Mouse (Mus musculus) G1E (cell line): ENCODE data around the gene Pde8b. TPM values are rescaled to one million over a fixed set of nuclear protein-coding genes. Genes with fewer than 3 reads are reported as not detected.

ENCODE experiments used
- ATAC-seq: 2 replicates; pipeline ENCODE4 v1.8.0; 2016; ENCODE audit warnings: mild to moderate bottlenecking; ENCODE audit not compliant: insufficient number of reproducible peaks, poor library complexity, low FRiP score, severe bottlenecking; ENCODE audit errors: extremely low read depth
- DNase-seq: peaks from one replicate; pipeline ENCODE4 v3.0.0; 2012; ENCODE audit warnings: low spot score
- H3K27me3 ChIP-seq: 2 replicates; pipeline ENCODE4 v1.6.1; 2012; ENCODE audit warnings: mild to moderate bottlenecking, low read length, inconsistent platforms; ENCODE audit not compliant: insufficient read depth
- H3K36me3 ChIP-seq: replicated peaks from 2 replicates; pipeline ENCODE3; 2012; ENCODE audit warnings: mild to moderate bottlenecking, inconsistent platforms
- H3K4me1 ChIP-seq: 2 replicates; pipeline ENCODE4 v1.6.1; 2012; ENCODE audit warnings: low read depth, low read length, inconsistent platforms, mixed read lengths; ENCODE audit not compliant: insufficient read depth
- H3K4me3 ChIP-seq: 2 replicates; pipeline ENCODE4 v1.5.1; 2012; ENCODE audit warnings: low read depth, mild to moderate bottlenecking, inconsistent platforms, low read length, moderate library complexity, mixed read lengths
- H3K9me3 ChIP-seq: replicated peaks from 2 replicates; pipeline ENCODE4 v1.6.1; 2012; ENCODE audit warnings: inconsistent platforms
- CTCF ChIP-seq: IDR thresholded peaks from 2 replicates; pipeline ENCODE4 v1.5.1; 2012; ENCODE audit warnings: low read depth, low read length, inconsistent platforms, mixed read lengths
- GATA1 ChIP-seq: IDR thresholded peaks from 2 replicates; pipeline ENCODE4 v1.6.1; 2012; ENCODE audit warnings: borderline replicate concordance, low read length, inconsistent platforms, mixed read lengths
- GATA2 ChIP-seq: IDR thresholded peaks from 2 replicates; pipeline ENCODE4 v1.6.1; 2012; ENCODE audit warnings: low read depth, low read length, inconsistent platforms, borderline replicate concordance
- POLR2AphosphoS5 ChIP-seq: IDR thresholded peaks from 2 replicates; pipeline ENCODE4 v1.6.1; 2012; ENCODE audit warnings: low read depth, low read length, inconsistent platforms; ENCODE audit not compliant: insufficient replicate concordance
- TAL1 ChIP-seq: conservative IDR thresholded peaks from 2 replicates; pipeline ENCODE4 v1.6.1; 2012; ENCODE audit warnings: low read depth, low read length, inconsistent platforms, mixed read lengths
- polyA plus RNA-seq: library from polyadenylated mRNA; stranded (reverse); fragments of >175 nt; gene quantifications from 2 replicates; pipeline ENCODE4 v1.2.3, GENCODE M21; 2012
- total RNA-seq, 2 experiments: library from RNA; stranded (forward) in 1 of 2; stranded (reverse) in 1 of 2; fragments of 200-1000 nt in 1 of 2; fragments of >200 nt in 1 of 2; fragmentation: Nextera tagmentation in 1 of 2; gene quantifications; 2 replicates each; pipeline ENCODE4 v1.2.3; 2014 to 2017

Gene Pde8b
- total and polyA plus RNA-seq, 3 experiments = 0.22 TPM; not detected in 2

DNA sequence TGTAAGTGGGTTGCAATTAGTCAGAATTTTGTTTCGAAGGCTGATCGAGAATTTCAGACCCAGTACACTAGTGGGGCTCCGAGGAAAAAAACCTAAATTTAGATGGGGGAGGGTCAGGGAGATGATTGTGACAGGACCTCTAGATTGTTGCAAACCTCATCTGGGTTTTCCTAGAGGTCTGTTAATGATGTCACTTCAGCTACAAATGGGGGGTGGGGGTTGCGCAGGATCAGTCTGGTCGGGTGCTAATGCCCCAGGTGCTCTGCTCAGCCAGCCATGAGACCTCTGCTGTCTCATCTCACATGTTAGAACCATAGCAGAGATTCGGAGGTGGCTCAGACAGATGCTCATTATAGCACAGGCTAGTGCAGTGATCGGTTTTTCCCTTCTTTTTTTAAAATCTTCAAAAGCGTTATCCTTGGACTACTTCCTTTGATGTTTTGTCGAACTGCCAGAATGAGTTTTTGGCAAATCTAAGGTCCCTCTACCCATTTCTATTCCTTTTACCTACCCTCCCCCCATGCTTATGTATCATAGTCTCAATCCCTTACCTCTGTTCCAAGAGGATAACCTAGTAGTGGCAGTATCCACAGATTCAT, 209.9 kb downstream of the Pde8b start:
- H3K9me3 ChIP-seq = no peaks in the 10 kb centered on the region
- TF ChIP-seq GATA1 (no peak), CTCF (no peak), GATA2 (no peak), TAL1 (no peak), POLR2AphosphoS5 (no peak)
- H3K36me3 ChIP-seq = no peaks in the 10 kb centered on the region
- ATAC-seq = no peak
- no peaks in the 10 kb centered on the region for H3K4me1 ChIP-seq
- DNase-seq = no peak
- H3K27me3 ChIP-seq = peaks cover 34% of the 10 kb centered on the region
- no peak overlapping the region for H3K4me3 ChIP-seq

DNA sequence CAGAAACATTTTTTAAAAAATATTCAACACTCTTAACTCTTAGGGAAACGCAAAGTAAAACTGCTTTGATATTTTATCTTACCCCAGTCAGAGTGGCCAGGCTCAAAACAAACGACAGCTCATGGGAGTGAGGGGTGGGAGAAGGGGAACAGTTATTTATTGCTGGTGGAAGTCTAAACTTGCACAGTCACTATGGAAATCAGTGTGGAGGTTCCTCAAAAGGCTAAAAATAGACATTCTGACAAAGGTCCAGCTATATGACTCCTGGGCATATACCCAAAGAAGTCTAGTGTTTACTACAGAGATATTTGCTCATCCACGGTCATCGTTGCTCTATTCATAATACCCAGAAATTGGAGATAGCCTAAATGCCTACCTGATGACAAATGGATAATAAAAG, 211.9 kb downstream of the Pde8b start:
- peaks cover 22% of the 10 kb centered on the region for H3K27me3 ChIP-seq
- no peaks in the 10 kb centered on the region for H3K36me3 ChIP-seq
- ATAC-seq = no peak
- H3K4me3 ChIP-seq = no peak overlapping the region
- no peak for TF ChIP-seq GATA2
- TF ChIP-seq POLR2AphosphoS5 = no peak
- TF ChIP-seq GATA1 = no peak
- TF ChIP-seq CTCF = no peak
- no peak for TF ChIP-seq TAL1
- DNase-seq = no peak
- H3K9me3 ChIP-seq = no peaks in the 10 kb centered on the region
- no peaks in the 10 kb centered on the region for H3K4me1 ChIP-seq

DNA sequence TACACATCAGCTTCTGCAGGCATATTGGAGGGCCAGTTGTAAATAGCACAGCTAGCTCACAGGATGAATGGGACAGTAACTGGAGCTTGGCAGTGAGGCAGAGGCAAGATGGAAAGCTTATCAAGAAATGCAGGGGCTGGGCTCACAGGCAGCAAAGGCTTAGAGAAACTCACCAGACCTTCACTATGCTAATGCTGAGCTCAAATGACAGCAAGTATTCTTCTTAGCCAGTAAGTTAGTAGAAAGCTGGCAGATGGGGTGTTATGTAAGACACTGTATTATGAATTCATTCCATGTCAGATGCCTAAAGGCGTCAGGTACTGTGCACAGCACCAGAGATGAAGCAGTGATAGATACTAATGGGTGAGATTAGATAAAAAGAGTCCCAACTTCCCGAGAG, 215.4 kb downstream of the Pde8b start:
- peaks cover 15% of the 10 kb centered on the region; the same call in 1 of the 2 replicates for H3K27me3 ChIP-seq
- ATAC-seq = no peak
- no peaks in the 10 kb centered on the region for H3K9me3 ChIP-seq
- no peaks in the 10 kb centered on the region for H3K36me3 ChIP-seq
- H3K4me1 ChIP-seq = no peaks in the 10 kb centered on the region
- TF ChIP-seq GATA2 (no peak), TAL1 (no peak), CTCF (no peak), GATA1 (no peak), POLR2AphosphoS5 (no peak)
- no peak overlapping the region for H3K4me3 ChIP-seq
- DNase-seq = no peak

DNA sequence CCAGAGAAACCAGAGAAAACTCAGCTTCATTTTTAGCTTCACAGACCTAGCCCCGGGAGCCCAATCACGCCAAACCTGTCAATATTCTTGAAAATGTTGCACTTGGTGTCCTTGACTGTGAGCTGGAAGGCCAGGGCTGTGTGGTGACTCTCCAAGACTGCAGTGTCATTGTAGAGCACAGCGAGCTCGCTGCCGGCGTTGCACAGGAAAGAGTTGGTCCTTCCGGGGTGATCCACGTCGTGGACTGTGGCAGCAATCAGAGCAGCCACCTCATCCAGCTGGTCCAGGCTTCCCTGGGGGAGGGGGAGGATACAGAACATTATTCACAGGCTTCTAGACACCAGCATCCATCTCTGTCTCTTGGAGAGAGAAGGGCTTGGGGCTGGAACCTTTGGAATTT, 216.0 kb downstream of the Pde8b start:
- H3K4me1 ChIP-seq = no peaks in the 10 kb centered on the region
- H3K36me3 ChIP-seq = no peaks in the 10 kb centered on the region
- H3K9me3 ChIP-seq = no peaks in the 10 kb centered on the region
- peaks cover 13% of the 10 kb centered on the region; the same call in 1 of the 2 replicates for H3K27me3 ChIP-seq
- H3K4me3 ChIP-seq = no peak overlapping the region
- DNase-seq = no peak
- no peak for TF ChIP-seq POLR2AphosphoS5
- no peak for TF ChIP-seq TAL1
- no peak for TF ChIP-seq CTCF
- TF ChIP-seq GATA1 = no peak
- no peak for TF ChIP-seq GATA2
- ATAC-seq = no peak

DNA sequence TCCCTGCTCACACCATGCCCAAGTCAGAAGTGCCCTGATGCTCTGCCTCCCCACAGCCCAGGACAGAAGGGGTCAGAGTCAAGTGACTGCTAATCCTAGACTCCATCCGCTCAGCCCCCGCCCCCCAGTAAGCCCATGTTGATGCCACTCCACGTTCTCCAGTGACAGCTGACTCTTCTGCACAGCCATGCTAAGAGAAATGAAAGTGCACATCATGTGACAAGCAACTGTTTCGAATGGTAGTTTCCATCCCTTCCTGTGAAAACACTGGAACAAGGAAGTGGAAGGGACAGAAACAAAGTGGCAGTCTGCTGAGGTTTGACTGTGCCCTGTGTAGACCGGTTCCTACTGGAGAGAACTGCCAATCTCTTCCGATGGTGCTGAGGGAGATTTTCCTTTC, 217.2 kb downstream of the Pde8b start:
- Histone ChIP-seq H3K36me3 (peaks cover 5% of the 10 kb centered on the region), H3K4me1 (no peaks in the 10 kb centered on the region), H3K9me3 (peaks cover 7% of the 10 kb centered on the region), H3K4me3 (no peak overlapping the region), H3K27me3 (peaks cover 13% of the 10 kb centered on the region; the same call in 1 of the 2 replicates)
- DNase-seq = no peak
- no peak for ATAC-seq
- TF ChIP-seq GATA2 = no peak
- no peak for TF ChIP-seq TAL1
- no peak for TF ChIP-seq CTCF
- no peak for TF ChIP-seq POLR2AphosphoS5
- no peak for TF ChIP-seq GATA1

DNA sequence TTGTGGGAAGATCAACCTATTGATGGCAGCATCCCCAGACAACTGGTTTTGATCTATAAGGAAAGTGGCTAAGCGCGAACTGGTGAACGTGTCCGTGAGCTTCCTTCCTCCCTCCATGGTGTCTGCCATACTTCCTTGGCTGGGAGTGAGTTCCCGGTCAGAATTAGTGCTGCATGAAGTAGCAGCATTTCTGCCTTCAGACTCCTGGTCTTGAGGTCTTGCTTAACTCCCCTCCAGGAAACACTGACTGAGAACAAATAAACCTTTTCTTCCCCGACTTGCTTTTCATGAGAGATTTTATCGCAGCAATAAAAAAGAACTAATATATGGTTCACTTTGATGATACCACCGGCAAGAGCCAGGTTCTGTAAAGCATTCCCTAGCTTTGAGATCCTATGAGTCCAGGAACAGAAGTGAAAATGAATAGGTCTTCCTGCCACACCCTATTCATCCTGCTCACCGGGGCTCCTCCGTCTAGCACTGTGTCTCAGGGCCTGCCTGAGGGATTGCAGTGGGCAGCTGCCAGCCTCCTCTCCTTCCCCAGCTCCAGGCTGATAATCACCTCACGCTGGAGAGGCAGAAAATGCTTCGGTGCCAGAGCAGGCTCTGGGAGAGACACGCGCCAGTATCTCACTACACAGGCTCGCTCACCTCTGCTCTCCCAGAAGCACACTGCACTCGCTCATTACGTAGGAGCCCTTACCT, 217.9 kb downstream of the Pde8b start:
- ATAC-seq = no peak
- H3K27me3 ChIP-seq = peaks cover 13% of the 10 kb centered on the region; the same call in 1 of the 2 replicates

More for the DNA sequence above, 217.9 kb downstream of the Pde8b start:
- Histone ChIP-seq H3K4me1 (no peaks in the 10 kb centered on the region), H3K4me3 (no peak overlapping the region), H3K36me3 (peaks cover 11% of the 10 kb centered on the region), H3K9me3 (peaks cover 9% of the 10 kb centered on the region)
- DNase-seq = no peak
- TF ChIP-seq CTCF = no peak
- TF ChIP-seq POLR2AphosphoS5 = no peak
